Mouse (Mus musculus) midbrain, embryonic 12.5 days (tissue): ENCODE data around the gene Lmln. TPM values are rescaled to one million over a fixed set of nuclear protein-coding genes. Genes with fewer than 3 reads are reported as not detected.
"Not testable (repeated sequence)": the region's sequence is repeated elsewhere in the genome, so short reads cannot be mapped to it uniquely, and the experiment has no call there.

Experiments used
- ATAC-seq: fragments of 200-750 bp; cut with Nextera tagmentation; 2 replicates; pipeline ENCODE4 v1.8.0; 2017; ENCODE audit warnings: low read depth, moderate TSS enrichment, moderate library complexity; ENCODE audit not compliant: low FRiP score
- H3K27ac ChIP-seq: fragments of 300-500 bp; sonication (generic); replicated peaks from 2 replicates; pipeline ENCODE4 v1.5.1; 2016; ENCODE audit warnings: mild to moderate bottlenecking
- H3K27me3 ChIP-seq: fragments of 300-500 bp; sonication (generic); 2 replicates; pipeline ENCODE4 v1.6.1; 2016; ENCODE audit warnings: mild to moderate bottlenecking
- H3K36me3 ChIP-seq: fragments of 300-500 bp; sonication (generic); 2 replicates; pipeline ENCODE4 v1.6.1; 2016
- H3K4me1 ChIP-seq: fragments of 300-500 bp; sonication (generic); 2 replicates; pipeline ENCODE4 v1.6.1; 2016
- H3K4me2 ChIP-seq: fragments of 300-500 bp; sonication (generic); replicated peaks from 2 replicates; pipeline ENCODE4 v1.6.1; 2016; ENCODE audit warnings: mild to moderate bottlenecking, moderate library complexity
- H3K4me3 ChIP-seq: fragments of 300-500 bp; sonication (generic); 2 replicates; pipeline ENCODE4 v1.5.1; 2016; ENCODE audit warnings: mild to moderate bottlenecking
- H3K9ac ChIP-seq: fragments of 300-500 bp; sonication (generic); replicated peaks from 2 replicates; pipeline ENCODE4 v1.6.1; 2016; ENCODE audit warnings: mild to moderate bottlenecking, moderate library complexity
- H3K9me3 ChIP-seq: fragments of 300-500 bp; sonication (generic); 2 replicates; pipeline ENCODE4 v1.6.1; 2016; ENCODE audit warnings: mild to moderate bottlenecking
- WGBS: fragments of 180-500 bp; shearing (Covaris S2); methylation state at CpG from one replicate; pipeline ENCODE4 v1.1.7; 2016; 5-methylcytosine and 5-hydroxymethylcytosine counted together
- polyA plus RNA-seq: library from polyadenylated mRNA; unstranded; fragments of >200 nt; fragmentation: Nextera tagmentation; extraction: Ambion mirVana; gene quantifications from 2 replicates; pipeline ENCODE4 v1.2.1, GENCODE M21; 2016

Lmln gene
- polyA plus RNA-seq, 1 experiment from 2014 or later: 3.1 TPM

DNA sequence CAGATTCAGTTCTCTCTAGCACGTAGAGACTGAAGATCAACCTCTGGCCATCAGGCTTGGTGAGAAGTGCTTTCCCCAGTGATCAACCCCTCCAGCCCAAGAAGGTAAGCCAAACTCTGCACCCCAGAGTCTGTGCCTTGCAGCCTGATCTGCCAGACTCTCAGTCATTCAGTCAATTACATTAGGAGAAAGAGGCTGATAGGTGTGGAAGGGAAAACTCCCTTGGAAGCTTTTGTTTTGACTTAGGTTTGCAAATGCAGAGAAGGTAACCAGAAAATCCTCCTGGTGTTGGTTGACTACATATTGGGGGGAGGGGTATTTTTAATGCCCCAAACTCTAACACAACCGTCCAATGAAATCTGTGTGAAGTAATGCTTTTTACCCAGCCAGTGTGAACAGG, 81.1 kb downstream of the Lmln start:
- no peaks in the 10 kb centered on the region for H3K27me3 ChIP-seq
- 70% methylated on average over 2 of the region's 2 CpGs for WGBS
- no peak overlapping the region for H3K27ac ChIP-seq
- no peak overlapping the region for H3K4me2 ChIP-seq
- no peaks in the 10 kb centered on the region for H3K4me1 ChIP-seq
- no peak overlapping the region for H3K9ac ChIP-seq
- no peak for ATAC-seq
- H3K9me3 ChIP-seq: no peaks in the 10 kb centered on the region
- no peaks in the 10 kb centered on the region for H3K36me3 ChIP-seq
- no peak overlapping the region for H3K4me3 ChIP-seq

GRCm38 (mm10) chr16:33146185-33146584, 83.9 kb downstream of the Lmln start:
- no peaks in the 10 kb centered on the region for H3K27me3 ChIP-seq
- H3K36me3 ChIP-seq: no peaks in the 10 kb centered on the region
- WGBS: 92% methylated on average over 3 of the region's 3 CpGs
- H3K4me3 ChIP-seq: no peak overlapping the region
- H3K4me2 ChIP-seq: no peak overlapping the region
- no peaks in the 10 kb centered on the region for H3K9me3 ChIP-seq
- H3K4me1 ChIP-seq: no peaks in the 10 kb centered on the region
- H3K27ac ChIP-seq: no peak overlapping the region
- ATAC-seq: no peak
- no peak overlapping the region for H3K9ac ChIP-seq

GRCm38 (mm10) chr16:33148135-33148534, 85.8 kb downstream of the Lmln start:
- H3K36me3 ChIP-seq: no peaks in the 10 kb centered on the region
- H3K4me2 ChIP-seq: no peak overlapping the region
- no peak overlapping the region for H3K4me3 ChIP-seq
- ATAC-seq: no peak
- 80% methylated on average over 4 of the region's 4 CpGs for WGBS
- H3K4me1 ChIP-seq: no peaks in the 10 kb centered on the region
- H3K27ac ChIP-seq: no peak overlapping the region
- H3K27me3 ChIP-seq: no peaks in the 10 kb centered on the region
- H3K9ac ChIP-seq: no peak overlapping the region
- H3K9me3 ChIP-seq: no peaks in the 10 kb centered on the region

GRCm38 (mm10) chr16:33150875-33151274, 88.6 kb downstream of the Lmln start:
- not testable (repeated sequence) for H3K9ac ChIP-seq, H3K4me3 ChIP-seq, H3K36me3 ChIP-seq, H3K4me2 ChIP-seq, H3K27ac ChIP-seq, ATAC-seq, H3K9me3 ChIP-seq, H3K4me1 ChIP-seq, H3K27me3 ChIP-seq
- WGBS: 80% methylated on average over 9 of the region's 9 CpGs

DNA sequence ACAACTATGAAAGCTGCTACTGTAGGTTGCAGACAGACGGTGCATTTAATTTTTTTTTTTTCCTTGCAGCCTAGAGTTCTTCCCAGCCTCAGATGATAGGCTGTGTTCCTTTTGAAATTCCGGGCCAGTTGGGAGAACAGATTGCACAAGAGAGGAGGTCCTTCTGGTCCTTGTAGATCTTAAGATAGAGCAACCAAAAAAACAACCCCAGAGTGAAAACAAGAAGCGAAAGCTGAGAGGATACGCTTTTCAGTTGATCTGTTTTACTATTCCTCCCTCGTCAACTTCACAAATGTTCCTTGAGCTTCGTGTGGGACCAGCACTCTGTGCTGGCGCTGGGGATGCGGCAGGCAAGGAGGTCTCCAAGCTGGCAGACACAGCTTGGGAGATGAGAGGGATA, 89.2 kb downstream of the Lmln start:
- WGBS: 85% methylated on average over 8 of the region's 8 CpGs
- H3K9me3 ChIP-seq: no peaks in the 10 kb centered on the region
- H3K4me1 ChIP-seq: no peaks in the 10 kb centered on the region
- H3K4me3 ChIP-seq: no peak overlapping the region
- H3K9ac ChIP-seq: no peak overlapping the region
- no peaks in the 10 kb centered on the region for H3K36me3 ChIP-seq
- H3K27ac ChIP-seq: no peak overlapping the region
- no peak for ATAC-seq
- H3K4me2 ChIP-seq: no peak overlapping the region
- no peaks in the 10 kb centered on the region; the same call in 1 of the 2 replicates for H3K27me3 ChIP-seq

- 59% methylated on average over 4 of the region's 4 CpGs for WGBS
- no peak for ATAC-seq
- no peaks in the 10 kb centered on the region for H3K4me1 ChIP-seq
Measured at GRCm38 (mm10) chr16:33154992-33155391, 92.7 kb downstream of the Lmln start.

GRCm38 (mm10) chr16:33158006-33158405, 95.7 kb downstream of the Lmln start:
- 68% methylated on average over 11 of the region's 11 CpGs for WGBS
- no peak overlapping the region for H3K4me3 ChIP-seq
- no peak overlapping the region for H3K27ac ChIP-seq
- ATAC-seq: no peak
- H3K4me1 ChIP-seq: no peaks in the 10 kb centered on the region
- no peak overlapping the region for H3K9ac ChIP-seq
- no peak overlapping the region for H3K4me2 ChIP-seq
- H3K36me3 ChIP-seq: no peaks in the 10 kb centered on the region
- no peaks in the 10 kb centered on the region; the same call in 1 of the 2 replicates for H3K27me3 ChIP-seq
- no peaks in the 10 kb centered on the region for H3K9me3 ChIP-seq

More at GRCm38 (mm10) chr16:33154992-33155391, 92.7 kb downstream of the Lmln start:
- H3K27me3 ChIP-seq: no peaks in the 10 kb centered on the region; the same call in 1 of the 2 replicates
- no peaks in the 10 kb centered on the region for H3K9me3 ChIP-seq
- H3K4me3 ChIP-seq: no peak overlapping the region
- H3K4me2 ChIP-seq: no peak overlapping the region
- H3K36me3 ChIP-seq: no peaks in the 10 kb centered on the region
- H3K27ac ChIP-seq: no peak overlapping the region
- H3K9ac ChIP-seq: no peak overlapping the region

DNA sequence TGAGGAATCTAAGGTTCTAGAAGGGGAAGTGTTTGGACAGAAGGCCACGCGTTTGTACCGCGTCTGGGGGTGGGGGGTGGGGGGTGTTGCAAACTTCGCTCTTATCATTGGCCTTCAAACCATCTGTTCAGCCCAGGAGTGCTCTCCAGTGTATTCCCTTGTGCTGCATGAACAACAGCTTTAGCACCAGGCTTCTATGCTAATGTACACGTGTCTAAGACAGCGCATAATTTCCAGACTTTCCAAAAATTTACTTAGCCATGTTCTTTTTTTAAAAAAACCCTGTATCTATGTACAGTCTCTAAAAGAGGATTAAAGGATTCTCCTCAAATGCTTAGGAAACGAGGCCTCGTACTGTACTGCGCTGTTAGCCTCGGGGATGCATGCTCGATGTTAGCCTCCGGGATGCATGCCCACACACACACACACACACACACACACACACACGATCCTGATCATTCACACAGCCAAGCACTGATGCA, 96.3 kb downstream of the Lmln start:
- no peak overlapping the region for H3K4me3 ChIP-seq
- no peak for ATAC-seq
- no peaks in the 10 kb centered on the region; the same call in 1 of the 2 replicates for H3K27me3 ChIP-seq
- no peaks in the 10 kb centered on the region for H3K9me3 ChIP-seq
- 91% methylated on average over 14 of the region's 14 CpGs for WGBS
- H3K27ac ChIP-seq: no peak overlapping the region
- H3K9ac ChIP-seq: no peak overlapping the region
- no peak overlapping the region for H3K4me2 ChIP-seq
- no peaks in the 10 kb centered on the region for H3K4me1 ChIP-seq
- H3K36me3 ChIP-seq: no peaks in the 10 kb centered on the region

DNA sequence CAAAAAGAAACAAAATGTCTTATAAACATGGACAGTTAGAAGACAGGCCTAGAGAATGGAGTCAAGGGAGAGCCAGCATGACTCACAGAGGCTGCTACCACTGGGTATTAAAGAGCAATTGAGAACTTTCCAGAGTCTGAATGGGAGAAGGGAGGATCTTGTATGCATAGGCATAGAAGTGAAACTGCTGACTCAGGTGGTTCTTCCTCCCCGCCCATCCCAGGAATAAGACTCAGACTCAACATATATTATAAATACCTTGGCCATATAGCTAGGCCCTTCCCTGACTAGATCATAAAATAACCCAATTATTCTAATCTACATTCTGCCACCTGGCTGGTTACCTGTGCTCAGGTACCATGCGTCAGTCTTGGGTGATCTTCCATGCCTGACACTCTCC, 97.0 kb downstream of the Lmln start:
- Histone ChIP-seq H3K27me3 (no peaks in the 10 kb centered on the region), H3K27ac (no peak overlapping the region), H3K9me3 (no peaks in the 10 kb centered on the region), H3K4me3 (no peak overlapping the region), H3K9ac (no peak overlapping the region), H3K36me3 (no peaks in the 10 kb centered on the region), H3K4me2 (no peak overlapping the region), H3K4me1 (no peaks in the 10 kb centered on the region)
- ATAC-seq: no peak
- 92% methylated on average over 2 of the region's 2 CpGs for WGBS

- no peaks in the 10 kb centered on the region for H3K36me3 ChIP-seq
- no peak overlapping the region for H3K4me3 ChIP-seq
- H3K27ac ChIP-seq: no peak overlapping the region
- no peaks in the 10 kb centered on the region for H3K4me1 ChIP-seq
- H3K27me3 ChIP-seq: no peaks in the 10 kb centered on the region
- no peak overlapping the region for H3K9ac ChIP-seq
- ATAC-seq: no peak
- 84% methylated on average over 13 of the region's 13 CpGs for WGBS
- H3K4me2 ChIP-seq: no peak overlapping the region
- no peaks in the 10 kb centered on the region for H3K9me3 ChIP-seq
Measured at GRCm38 (mm10) chr16:33163330-33164090, 101.2 kb downstream of the Lmln start.

DNA sequence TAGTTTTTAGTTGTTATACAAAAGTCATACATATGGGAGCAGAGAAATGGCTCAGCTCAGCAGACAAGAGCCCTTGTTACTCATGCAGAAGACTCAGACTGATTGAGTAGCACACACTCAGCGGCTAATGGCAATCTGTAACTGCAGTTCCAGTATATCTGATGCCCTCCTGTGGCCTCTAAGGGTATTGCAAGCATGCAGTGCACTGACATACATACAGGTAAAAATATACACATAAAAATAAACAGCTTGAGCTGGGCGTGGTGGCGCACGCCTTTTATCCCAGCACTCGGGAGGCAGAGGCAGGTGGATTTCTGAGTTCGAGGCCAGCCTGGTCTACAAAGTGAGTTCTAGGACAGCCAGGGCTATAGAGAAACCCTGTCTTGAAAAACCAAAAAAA, 104.0 kb downstream of the Lmln start:
- H3K9ac ChIP-seq, H3K36me3 ChIP-seq, H3K4me3 ChIP-seq, H3K4me1 ChIP-seq, ATAC-seq, H3K27ac ChIP-seq, H3K9me3 ChIP-seq, H3K27me3 ChIP-seq, H3K4me2 ChIP-seq: not testable (repeated sequence)
- 76% methylated on average over 6 of the region's 6 CpGs for WGBS

GRCm38 (mm10) chr16:33167537-33167936, 105.2 kb downstream of the Lmln start:
- Histone ChIP-seq H3K27ac (no peak overlapping the region), H3K4me1 (peaks cover 3% of the 10 kb centered on the region), H3K9me3 (no peaks in the 10 kb centered on the region), H3K36me3 (no peaks in the 10 kb centered on the region), H3K9ac (no peak overlapping the region), H3K4me3 (no peak overlapping the region), H3K27me3 (no peaks in the 10 kb centered on the region), H3K4me2 (no peak overlapping the region)
- ATAC-seq: no peak
- 50% methylated on average over 5 of the region's 5 CpGs for WGBS
